Mouse (Mus musculus): Measurements from ENCODE around the gene Gm5150. TPM values are rescaled to one million over a fixed set of nuclear protein-coding genes. Genes with fewer than 3 reads are reported as not detected.
"Not testable (repeated sequence)": the region's sequence is repeated elsewhere in the genome, so short reads cannot be mapped to it uniquely, and the experiment has no call there.

Gene Gm5150
- not detected in 2 replicates for polyA plus RNA-seq (2015; fragmentation: Nextera tagmentation; extraction: Ambion mirVana)

DNA sequence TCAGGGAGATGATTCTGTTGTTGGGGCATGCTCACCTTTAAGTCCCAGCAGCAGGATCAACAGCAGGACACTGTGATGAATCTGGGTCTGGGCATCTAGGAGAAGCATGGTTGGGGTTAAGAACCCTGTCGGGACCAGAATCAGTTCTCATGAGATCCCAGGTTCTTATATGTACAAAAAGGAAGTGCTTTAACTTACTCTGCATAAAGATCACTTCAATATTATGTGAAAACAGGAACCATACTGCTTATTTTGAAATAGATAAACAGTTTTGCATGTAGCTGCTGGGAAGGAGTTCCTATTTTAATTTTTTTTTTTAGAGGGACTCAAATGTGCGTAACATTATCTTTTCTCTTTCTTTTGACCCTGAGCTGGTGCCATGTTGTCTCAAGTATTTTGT, at the start of gene Gm5150:
Gene Gm5150 (minus strand): TSS at position 223 of the 400 bp plus-strand sequence.
- Histone ChIP-seq H3K4me3 (replicated peaks) (no peak within 1 kb of the TSS), H3K36me3 (no peaks in the 10 kb centered on the region), H3K9ac (replicated peaks) (no peak within 1 kb of the TSS), H3K27ac (replicated peaks) (no peak within 1 kb of the TSS), H3K4me2 (no peak within 1 kb of the TSS), H3K4me1 (no peaks in the 10 kb centered on the region), H3K9me3 (replicated peaks) (no peaks in the 10 kb centered on the region), H3K27me3 (replicated peaks) (no peaks in the 10 kb centered on the region)
- ATAC-seq (ENCODE audit: low FRiP score): no peak
- WGBS: 97% methylated on average over 2 of the region's 2 CpGs

DNA sequence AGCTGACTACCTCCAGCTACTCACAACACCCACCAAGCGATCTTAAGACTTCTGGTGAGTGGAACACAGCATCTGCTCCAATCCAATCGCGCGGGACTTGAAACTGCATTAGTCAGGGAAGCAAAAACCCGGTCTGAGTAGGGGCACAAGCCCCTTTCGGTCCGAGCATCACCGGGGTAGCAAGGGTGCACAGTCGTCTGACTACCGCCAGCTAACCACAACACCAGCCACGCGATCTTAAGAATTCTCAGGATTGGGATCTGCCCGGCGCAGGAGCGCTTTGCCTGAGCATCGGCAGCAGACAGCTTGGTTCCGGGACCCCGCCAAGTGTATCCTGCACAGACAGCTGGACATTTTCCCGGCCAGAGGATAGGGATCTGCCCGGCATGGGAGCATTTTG, 45.5 kb upstream of the Gm5150 start:
- H3K36me3 ChIP-seq; H3K4me2 ChIP-seq; H3K27ac ChIP-seq (replicated peaks); H3K27me3 ChIP-seq (replicated peaks); H3K9me3 ChIP-seq (replicated peaks); H3K4me3 ChIP-seq (replicated peaks); H3K9ac ChIP-seq (replicated peaks); ATAC-seq (ENCODE audit: low FRiP score); H3K4me1 ChIP-seq: not testable (repeated sequence)
- WGBS: 85% methylated on average over 20 of the region's 20 CpGs

DNA sequence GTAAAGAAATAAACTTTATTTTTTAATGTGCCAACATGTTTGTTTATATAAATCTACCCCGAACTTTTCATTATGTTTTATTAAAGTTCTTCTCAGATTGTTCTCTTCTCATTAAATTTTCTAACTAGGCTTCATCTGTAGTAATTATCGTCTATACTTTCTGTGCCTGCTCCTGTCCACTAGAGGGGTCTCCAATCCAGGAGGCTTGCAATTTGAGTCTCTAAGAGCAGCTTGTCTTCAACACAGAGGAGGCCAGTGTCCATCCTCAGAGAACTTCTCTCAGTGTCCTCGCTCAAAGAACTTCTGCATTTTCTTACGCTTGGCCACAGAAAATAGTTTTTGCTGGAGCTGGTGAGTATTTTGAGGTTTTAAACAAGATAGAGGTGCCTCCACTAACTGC, 41.1 kb upstream of the Gm5150 start:
- no peaks in the 10 kb centered on the region for H3K9me3 ChIP-seq (replicated peaks)
- H3K4me1 ChIP-seq: no peaks in the 10 kb centered on the region
- H3K4me3 ChIP-seq (replicated peaks): no peak overlapping the region
- no peaks in the 10 kb centered on the region for H3K27me3 ChIP-seq (replicated peaks)
- H3K27ac ChIP-seq (replicated peaks): no peak overlapping the region
- 70% methylated on average over 4 of the region's 4 CpGs for WGBS
- H3K4me2 ChIP-seq: no peak overlapping the region
- no peak overlapping the region for H3K9ac ChIP-seq (replicated peaks)
- ATAC-seq (ENCODE audit: low FRiP score): no peak
- H3K36me3 ChIP-seq: no peaks in the 10 kb centered on the region

DNA sequence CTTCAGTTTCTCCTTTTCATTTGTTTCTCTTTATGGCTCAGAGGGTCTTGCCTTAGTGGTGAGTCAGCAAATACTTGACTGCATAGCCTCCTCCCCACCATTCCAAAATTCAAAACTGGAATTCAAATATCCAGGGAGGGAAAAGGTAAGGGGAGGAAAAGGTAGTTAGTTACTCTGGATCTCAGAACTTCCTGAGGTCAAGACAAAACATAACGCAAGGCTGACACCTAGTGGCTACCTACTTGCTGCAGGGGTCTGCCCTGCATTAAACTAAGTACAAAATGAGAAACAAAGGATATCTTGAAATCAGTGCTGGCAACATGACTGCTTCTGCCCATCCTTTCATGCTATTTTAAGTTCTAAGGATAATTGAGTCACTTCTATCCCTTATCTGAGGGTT, 37.1 kb upstream of the Gm5150 start:
- 6% methylated on average over 1 of the region's 1 CpGs for WGBS
- Histone ChIP-seq H3K36me3 (no peaks in the 10 kb centered on the region), H3K27me3 (replicated peaks) (no peaks in the 10 kb centered on the region), H3K9ac (replicated peaks) (no peak overlapping the region), H3K9me3 (replicated peaks) (no peaks in the 10 kb centered on the region), H3K4me3 (replicated peaks) (no peak overlapping the region), H3K4me1 (no peaks in the 10 kb centered on the region), H3K4me2 (no peak overlapping the region), H3K27ac (replicated peaks) (no peak overlapping the region)
- peak; percentile 84 for ATAC-seq (ENCODE audit: low FRiP score)

DNA sequence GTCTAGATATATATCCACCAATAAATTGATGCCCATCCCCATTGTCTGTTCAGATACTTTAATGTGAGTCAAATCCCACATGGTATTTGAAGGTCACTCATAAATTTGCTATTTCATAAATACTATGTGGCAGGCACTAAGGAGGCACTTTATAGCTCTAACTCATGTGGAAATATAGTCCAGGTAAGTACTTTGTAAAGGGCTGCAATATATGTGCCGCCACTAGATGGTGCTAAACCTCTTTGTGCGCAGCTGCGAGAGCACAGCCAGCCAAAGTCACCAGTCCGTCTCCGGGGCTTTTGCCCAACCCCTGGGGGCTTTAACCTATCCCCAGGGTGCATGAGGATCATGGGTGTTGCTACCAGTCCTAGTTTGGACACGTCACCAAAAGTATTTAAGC, 18.8 kb upstream of the Gm5150 start:
- H3K4me2 ChIP-seq; H3K9ac ChIP-seq (replicated peaks); H3K27me3 ChIP-seq (replicated peaks); H3K27ac ChIP-seq (replicated peaks); H3K4me3 ChIP-seq (replicated peaks); H3K36me3 ChIP-seq; H3K9me3 ChIP-seq (replicated peaks); H3K4me1 ChIP-seq: not testable (repeated sequence)
- 6% methylated on average over 6 of the region's 6 CpGs for WGBS
- ATAC-seq (ENCODE audit: low FRiP score): peak; percentile 31; the same call in 1 of the 2 replicates

DNA sequence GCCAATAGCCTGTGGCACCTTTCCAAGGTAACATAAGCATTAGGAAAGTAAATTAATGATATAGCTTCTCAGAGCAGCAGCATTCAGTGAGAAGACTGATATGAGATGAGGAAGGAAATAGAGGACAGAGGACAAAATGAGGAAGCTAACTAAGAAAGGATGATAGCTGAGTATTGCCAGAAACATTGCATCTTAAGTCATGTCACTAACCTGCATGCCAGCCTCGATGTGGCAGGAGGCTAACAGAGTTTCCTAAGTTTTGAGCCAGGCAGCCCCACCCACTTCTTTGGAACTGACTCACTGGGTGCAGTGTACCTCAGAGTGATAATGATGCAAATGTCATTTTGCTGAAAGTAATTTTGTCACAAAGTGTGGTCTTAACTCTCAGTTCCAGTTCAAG, 16.0 kb upstream of the Gm5150 start:
- 69% methylated on average over 1 of the region's 1 CpGs for WGBS
- H3K9ac ChIP-seq (replicated peaks): no peak overlapping the region
- no peak overlapping the region for H3K27ac ChIP-seq (replicated peaks)
- no peak for ATAC-seq (ENCODE audit: low FRiP score)
- H3K36me3 ChIP-seq: no peaks in the 10 kb centered on the region
- no peaks in the 10 kb centered on the region for H3K27me3 ChIP-seq (replicated peaks)
- no peak overlapping the region for H3K4me2 ChIP-seq
- H3K4me1 ChIP-seq: no peaks in the 10 kb centered on the region
- H3K4me3 ChIP-seq (replicated peaks): no peak overlapping the region
- no peaks in the 10 kb centered on the region for H3K9me3 ChIP-seq (replicated peaks)

DNA sequence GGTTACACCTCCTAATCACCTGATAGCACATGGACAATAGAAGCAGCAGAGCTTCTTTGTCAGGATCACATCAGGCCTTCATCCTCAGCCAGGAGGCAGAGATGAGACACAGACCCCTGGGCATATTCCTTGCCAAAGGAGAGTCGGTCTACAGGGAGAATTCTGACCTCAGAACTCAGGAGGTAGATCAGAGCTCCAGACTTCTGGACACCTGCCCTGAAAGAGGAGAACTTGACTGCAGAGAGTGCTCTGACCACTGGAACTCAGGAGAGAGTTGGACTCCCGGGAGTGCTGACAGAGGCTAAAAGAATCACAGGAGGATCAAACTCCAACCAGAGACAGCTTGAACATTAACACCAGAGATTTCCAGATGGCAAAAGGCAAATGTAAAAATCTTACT, 8.2 kb upstream of the Gm5150 start:
- H3K27ac ChIP-seq (replicated peaks); H3K4me1 ChIP-seq; H3K9me3 ChIP-seq (replicated peaks); H3K4me2 ChIP-seq; H3K4me3 ChIP-seq (replicated peaks); ATAC-seq (ENCODE audit: low FRiP score); H3K27me3 ChIP-seq (replicated peaks); H3K36me3 ChIP-seq; H3K9ac ChIP-seq (replicated peaks): not testable (repeated sequence)
- WGBS: 92% methylated on average over 2 of the region's 2 CpGs

DNA sequence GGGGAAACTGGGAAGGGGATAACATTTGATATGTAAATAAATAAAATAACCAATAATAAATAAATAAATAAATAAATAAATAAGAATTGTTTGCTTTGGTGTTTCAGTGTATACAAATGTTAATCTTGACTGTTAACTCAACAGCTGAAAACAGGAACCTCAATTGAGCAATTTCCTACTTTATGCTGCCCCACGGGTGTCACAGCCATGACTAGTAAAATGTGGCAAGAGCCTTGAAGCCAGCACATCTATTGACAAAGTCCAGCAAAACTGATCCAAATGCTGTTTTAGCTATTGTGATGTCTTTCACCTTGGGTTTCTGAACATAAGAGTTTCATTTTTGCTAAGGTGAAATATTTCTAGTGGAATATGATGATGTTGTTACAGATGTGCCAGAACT, 1.6 kb upstream of the Gm5150 start:
- ATAC-seq (ENCODE audit: low FRiP score): no peak
- Histone ChIP-seq H3K27ac (replicated peaks) (no peak overlapping the region), H3K9ac (replicated peaks) (no peak overlapping the region), H3K4me1 (no peaks in the 10 kb centered on the region), H3K27me3 (replicated peaks) (no peaks in the 10 kb centered on the region), H3K4me2 (no peak overlapping the region), H3K36me3 (no peaks in the 10 kb centered on the region), H3K9me3 (replicated peaks) (no peaks in the 10 kb centered on the region), H3K4me3 (replicated peaks) (no peak overlapping the region)
- 81% methylated on average over 1 of the region's 1 CpGs for WGBS

DNA sequence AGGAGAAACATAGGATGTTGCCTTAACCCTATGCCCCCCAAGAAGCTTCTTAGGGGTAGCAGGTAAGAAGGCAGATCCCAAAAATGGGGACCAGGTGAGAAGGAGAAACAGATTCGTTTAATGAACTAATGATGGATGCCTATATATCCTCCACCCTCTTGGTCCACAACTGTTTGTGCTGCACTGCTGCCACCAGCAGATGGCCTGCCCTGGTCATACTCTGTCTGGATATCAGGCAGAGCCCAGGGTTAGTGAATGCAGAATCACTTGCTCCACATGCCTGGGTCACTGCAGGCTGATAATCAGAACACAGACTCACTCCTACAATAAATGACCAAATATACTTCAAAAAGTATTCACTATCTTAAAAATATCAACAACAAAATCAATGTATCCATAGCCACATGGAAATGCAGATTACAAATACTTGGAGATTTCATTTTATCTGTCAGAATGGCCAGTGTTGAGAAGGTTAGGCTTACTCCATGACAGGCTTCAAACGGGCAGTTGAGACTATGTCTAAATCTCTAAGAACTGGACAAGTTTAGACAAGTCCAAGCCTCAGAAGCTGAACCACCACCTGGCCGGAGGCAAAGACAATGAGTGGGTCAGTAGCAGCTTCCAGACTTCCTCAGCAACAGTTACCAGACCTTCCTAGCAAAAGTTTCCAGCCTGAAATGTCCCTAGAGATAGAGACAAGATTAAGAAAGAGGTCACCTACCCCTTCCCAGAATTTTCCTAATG, 2.2 kb downstream of the Gm5150 start:
- Histone ChIP-seq H3K4me1 (no peaks in the 10 kb centered on the region), H3K4me2 (no peak overlapping the region), H3K4me3 (replicated peaks) (no peak overlapping the region), H3K9me3 (replicated peaks) (no peaks in the 10 kb centered on the region), H3K27me3 (replicated peaks) (no peaks in the 10 kb centered on the region), H3K27ac (replicated peaks) (no peak overlapping the region), H3K9ac (replicated peaks) (no peak overlapping the region), H3K36me3 (no peaks in the 10 kb centered on the region)
- no peak for ATAC-seq (ENCODE audit: low FRiP score)
- WGBS: 90% methylated on average over 3 of the region's 3 CpGs

DNA sequence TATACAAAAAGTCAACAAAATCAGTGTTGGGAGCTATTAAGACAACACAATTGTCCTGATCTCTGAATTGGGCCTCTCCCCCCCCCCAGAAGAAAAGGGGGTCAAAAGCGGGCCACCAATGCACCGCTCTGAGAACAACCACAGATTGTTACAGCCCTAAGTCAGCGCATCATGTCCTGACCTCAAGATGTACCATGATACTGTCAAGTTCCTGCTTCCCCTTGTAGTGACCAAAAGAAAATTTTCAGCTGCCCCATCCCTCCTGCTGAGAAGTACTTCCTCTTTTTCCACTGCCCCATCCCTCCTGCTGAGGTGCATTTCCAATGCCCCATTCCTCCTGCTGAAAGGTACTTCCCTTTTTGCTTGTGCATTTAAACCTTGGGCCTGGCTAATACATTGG, 6.8 kb downstream of the Gm5150 start:
- not testable (repeated sequence) for ATAC-seq (ENCODE audit: low FRiP score); H3K36me3 ChIP-seq; H3K9ac ChIP-seq (replicated peaks); H3K4me2 ChIP-seq; H3K9me3 ChIP-seq (replicated peaks); H3K27me3 ChIP-seq (replicated peaks); H3K4me3 ChIP-seq (replicated peaks); H3K4me1 ChIP-seq; H3K27ac ChIP-seq (replicated peaks)
- 89% methylated on average over 3 of the region's 3 CpGs for WGBS

DNA sequence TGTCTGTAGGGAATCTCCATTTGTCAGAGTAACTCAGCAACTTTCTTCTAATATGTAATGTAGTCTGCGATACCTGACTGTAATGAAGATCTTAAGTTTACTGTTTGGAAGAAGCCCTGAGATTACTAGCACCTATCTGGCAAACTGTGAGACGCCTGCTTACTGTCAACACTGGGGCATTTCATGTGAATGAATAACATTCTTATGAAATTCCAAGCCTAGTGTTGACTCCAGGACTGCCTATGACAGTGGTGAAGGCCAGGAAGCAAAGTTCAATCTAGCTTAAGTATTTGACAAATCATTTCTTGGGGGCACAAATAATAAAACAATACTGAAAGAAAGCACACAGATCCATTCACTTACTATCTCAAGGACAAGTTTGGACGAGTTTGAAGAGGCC, 24.0 kb downstream of the Gm5150 start:
- 71% methylated on average over 3 of the region's 3 CpGs for WGBS

DNA sequence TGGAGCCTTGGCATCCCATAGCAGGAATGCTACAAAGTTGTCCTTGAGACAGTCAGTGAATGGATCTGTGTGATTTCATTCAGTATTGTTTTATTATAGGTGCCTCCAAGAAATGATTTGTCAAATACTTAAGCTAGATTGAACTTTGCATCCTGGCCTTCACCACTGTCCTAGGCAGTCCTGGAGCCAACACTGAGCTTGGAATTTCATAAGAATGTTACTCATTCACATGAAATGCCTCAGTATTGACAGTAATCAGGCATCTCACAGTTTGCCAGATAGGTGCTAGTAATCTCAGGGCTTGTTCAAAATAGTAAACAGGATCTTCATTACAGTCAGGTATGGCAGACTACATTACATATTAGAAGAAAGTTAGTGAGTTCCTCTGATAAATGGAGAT, 49.3 kb downstream of the Gm5150 start:
- Histone ChIP-seq H3K27me3 (replicated peaks) (no peaks in the 10 kb centered on the region), H3K4me2 (no peak overlapping the region), H3K27ac (replicated peaks) (no peak overlapping the region), H3K4me1 (no peaks in the 10 kb centered on the region), H3K4me3 (replicated peaks) (no peak overlapping the region), H3K36me3 (no peaks in the 10 kb centered on the region), H3K9ac (replicated peaks) (no peak overlapping the region), H3K9me3 (replicated peaks) (peaks cover 10% of the 10 kb centered on the region; the same call in 1 of the 2 replicates)
- ATAC-seq (ENCODE audit: low FRiP score): no peak

More for the DNA sequence above, 24.0 kb downstream of the Gm5150 start:
- Histone ChIP-seq H3K27ac (replicated peaks) (no peak overlapping the region), H3K36me3 (no peaks in the 10 kb centered on the region), H3K9me3 (replicated peaks) (no peaks in the 10 kb centered on the region), H3K4me2 (no peak overlapping the region), H3K9ac (replicated peaks) (no peak overlapping the region), H3K4me3 (replicated peaks) (no peak overlapping the region), H3K27me3 (replicated peaks) (no peaks in the 10 kb centered on the region), H3K4me1 (no peaks in the 10 kb centered on the region)
- no peak for ATAC-seq (ENCODE audit: low FRiP score)

Measured in neural tube, embryonic 15.5 days (tissue).